Mouse (Mus musculus) hindbrain, embryonic 10.5 days (tissue): ENCODE data around the gene Wdr76. TPM values are rescaled to one million over a fixed set of nuclear protein-coding genes. Genes with fewer than 3 reads are reported as not detected.
A peak's percentile ranks its signal among the peaks of the same experiment; 100 is the strongest.
"Not testable (repeated sequence)": the region's sequence is repeated elsewhere in the genome, so short reads cannot be mapped to it uniquely, and the experiment has no call there.

Experiments used
- DNase-seq: peaks from one replicate; pipeline ENCODE4 v3.0.0-alpha.2; 2017; ENCODE audit warnings: low spot score
- H3K27ac ChIP-seq: fragments of 300-500 bp; sonication (generic); 2 replicates; pipeline ENCODE4 v1.5.1; 2016; ENCODE audit warnings: mild to moderate bottlenecking, moderate library complexity
- H3K27me3 ChIP-seq: fragments of 300-500 bp; sonication (generic); 2 replicates; pipeline ENCODE4 v1.6.1; 2016; ENCODE audit warnings: mild to moderate bottlenecking; ENCODE audit not compliant: poor library complexity, insufficient read depth, severe bottlenecking
- H3K36me3 ChIP-seq: fragments of 300-500 bp; sonication (generic); 2 replicates; pipeline ENCODE4 v1.6.1; 2016; ENCODE audit warnings: mild to moderate bottlenecking, moderate library complexity
- H3K4me1 ChIP-seq: fragments of 300-500 bp; sonication (generic); replicated peaks from 2 replicates; pipeline ENCODE4 v1.6.1; 2016; ENCODE audit warnings: mild to moderate bottlenecking
- H3K4me3 ChIP-seq: fragments of 300-500 bp; sonication (generic); 2 replicates; pipeline ENCODE4 v1.5.1; 2016; ENCODE audit warnings: mild to moderate bottlenecking, moderate library complexity
- H3K9me3 ChIP-seq: fragments of 300-500 bp; sonication (generic); 2 replicates; pipeline ENCODE4 v1.6.1; 2016; ENCODE audit warnings: mild to moderate bottlenecking, moderate library complexity
- WGBS: fragments of 180-500 bp; shearing (Covaris S2); methylation state at CpG from one replicate; pipeline ENCODE4 v1.1.7; 2016; 5-methylcytosine and 5-hydroxymethylcytosine counted together
- polyA plus RNA-seq: library from polyadenylated mRNA; unstranded; fragments of >200 nt; fragmentation: Nextera tagmentation; extraction: Ambion mirVana; gene quantifications from 2 replicates; pipeline ENCODE4 v1.2.1, GENCODE M21; 2016

The Wdr76 gene
- 8.8 and 13.0 TPM in 2 replicates for polyA plus RNA-seq

DNA sequence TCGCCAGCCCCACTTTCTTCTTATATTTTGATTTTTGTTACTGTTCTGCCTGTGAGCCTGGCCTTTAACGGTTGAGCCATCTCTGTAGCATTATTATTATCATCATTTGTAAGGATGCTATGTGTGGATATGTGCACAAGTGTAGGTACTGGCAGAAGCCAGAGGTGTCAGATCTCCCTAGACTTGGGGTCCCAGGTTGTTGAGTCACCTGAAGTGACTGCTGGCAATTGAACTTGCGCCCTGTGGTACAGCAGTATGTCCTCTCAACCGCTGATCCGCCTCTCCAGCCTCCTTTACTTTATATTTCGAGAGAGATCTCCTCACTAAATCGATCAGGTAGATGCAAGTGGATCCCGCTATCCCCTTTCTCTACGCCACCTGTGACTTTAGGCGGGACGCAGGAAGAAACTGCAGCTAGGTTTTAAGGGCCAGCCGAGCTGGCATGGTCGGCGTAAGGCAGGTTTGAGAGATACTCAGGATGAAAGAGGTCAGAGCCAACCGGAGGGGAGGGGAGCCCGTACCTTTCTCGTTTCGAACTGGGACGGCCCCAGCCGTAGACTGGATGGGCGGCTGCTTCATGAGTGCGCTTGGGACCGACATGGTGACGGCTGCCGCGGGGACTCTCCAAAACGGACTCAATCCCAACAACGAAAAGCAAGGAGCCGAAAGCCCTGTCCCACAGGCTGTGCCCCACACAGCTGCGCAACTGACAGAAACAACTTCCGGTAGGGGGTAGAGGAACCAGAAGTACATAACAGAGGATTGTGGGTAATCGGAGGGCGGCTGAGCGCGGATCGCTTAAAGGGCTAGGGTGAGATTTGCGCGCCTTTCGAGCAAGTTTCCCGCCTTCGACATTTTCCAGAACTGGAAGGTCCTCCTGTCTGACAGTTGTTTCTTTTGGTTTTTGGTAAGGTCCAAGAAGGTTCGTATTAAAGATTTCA, at the start of gene Wdr76, which contains the start of gene Mfap1a:
Gene Wdr76 (plus strand): TSS at position 782 of the 941 bp plus-strand sequence.
Gene Mfap1a (minus strand): TSS at position 724 of the 941 bp plus-strand sequence.
- H3K27ac ChIP-seq: peak within 1 kb of the TSS; percentile 81
- H3K27me3 ChIP-seq, H3K9me3 ChIP-seq: not testable (repeated sequence)
- WGBS: 4% methylated on average over 42 of the region's 42 CpGs
- H3K4me3 ChIP-seq: peak within 1 kb of the TSS; percentile 62
- H3K4me1 ChIP-seq: peaks cover 20% of the 10 kb centered on the region
- peak; percentile 86 for DNase-seq
- peaks cover 43% of the 10 kb centered on the region for H3K36me3 ChIP-seq

DNA sequence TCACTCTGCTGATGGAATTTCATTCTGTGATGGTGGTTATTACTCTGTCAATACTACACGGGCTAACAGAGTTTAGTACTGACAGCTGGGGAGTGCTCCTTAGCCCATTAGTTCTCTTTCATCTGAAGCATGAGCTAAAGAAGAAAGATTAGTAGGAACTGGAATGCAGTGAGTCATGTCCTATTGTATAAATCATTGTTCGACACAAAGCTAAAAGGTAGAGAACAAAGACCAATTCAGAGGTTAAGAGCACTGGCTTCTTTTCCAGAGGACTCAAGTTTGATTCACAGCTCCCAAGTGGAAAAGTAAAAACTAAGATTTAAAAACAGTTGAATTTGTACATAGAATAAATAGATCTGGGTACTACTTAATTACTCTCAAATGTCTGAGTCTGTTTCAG, 46.5 kb upstream of the Wdr76 start:
- H3K27me3 ChIP-seq: no peaks in the 10 kb centered on the region
- H3K27ac ChIP-seq: no peak overlapping the region
- H3K4me1 ChIP-seq: peaks cover 15% of the 10 kb centered on the region
- H3K36me3 ChIP-seq: peaks cover 34% of the 10 kb centered on the region
- no peak overlapping the region for H3K4me3 ChIP-seq
- DNase-seq: no peak
- 82% methylated on average over 2 of the region's 2 CpGs for WGBS
- no peaks in the 10 kb centered on the region for H3K9me3 ChIP-seq

DNA sequence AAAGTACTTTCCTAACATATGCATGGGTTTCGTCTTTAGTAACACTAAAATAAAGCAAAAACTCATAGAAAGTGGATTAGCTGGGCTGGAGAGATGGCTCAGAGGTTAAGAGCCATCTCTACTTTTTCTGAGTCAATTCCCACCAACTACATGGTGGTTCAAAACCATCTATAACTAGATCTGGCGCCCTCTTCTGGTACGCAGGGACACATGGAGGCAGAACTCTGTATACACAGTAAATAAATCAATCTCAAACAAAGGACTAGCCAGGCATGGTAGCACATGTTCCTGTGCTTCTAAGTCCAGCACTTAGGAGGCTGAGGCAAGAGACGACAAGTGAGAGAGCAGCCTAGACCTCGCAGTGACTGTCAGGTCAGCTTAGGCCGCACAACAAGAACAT, 37.5 kb upstream of the Wdr76 start:
- not testable (repeated sequence) for H3K9me3 ChIP-seq, H3K4me3 ChIP-seq, DNase-seq, H3K27ac ChIP-seq, H3K4me1 ChIP-seq, H3K27me3 ChIP-seq
- 63% methylated on average over 4 of the region's 6 CpGs for WGBS
- H3K36me3 ChIP-seq: peaks cover 16% of the 10 kb centered on the region

DNA sequence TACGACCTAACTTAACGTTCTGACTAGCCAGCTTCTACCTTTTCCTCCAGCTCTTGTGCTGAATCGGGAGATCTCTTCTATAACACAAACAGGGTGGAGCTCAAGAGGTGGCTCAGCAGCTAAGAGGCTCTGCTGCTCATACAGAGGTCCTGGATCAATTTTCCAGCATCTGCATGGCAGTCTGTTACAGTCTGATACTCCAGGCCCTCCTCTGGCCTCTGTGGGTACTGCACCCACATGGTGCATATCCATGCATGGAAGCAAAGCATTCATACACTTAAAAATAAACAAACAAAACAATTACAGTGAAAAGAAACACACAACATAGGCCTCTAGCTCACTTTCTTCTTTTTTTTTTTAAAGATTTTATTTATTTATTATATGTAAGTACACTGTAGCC, 33.7 kb upstream of the Wdr76 start:
- not testable (repeated sequence) for H3K27me3 ChIP-seq, H3K9me3 ChIP-seq, DNase-seq, H3K27ac ChIP-seq, H3K4me1 ChIP-seq
- Histone ChIP-seq H3K36me3 (peaks cover 16% of the 10 kb centered on the region), H3K4me3 (peak overlapping the region; percentile 66; the same call in 1 of the 2 replicates)
- WGBS: 93% methylated on average over 3 of the region's 3 CpGs

DNA sequence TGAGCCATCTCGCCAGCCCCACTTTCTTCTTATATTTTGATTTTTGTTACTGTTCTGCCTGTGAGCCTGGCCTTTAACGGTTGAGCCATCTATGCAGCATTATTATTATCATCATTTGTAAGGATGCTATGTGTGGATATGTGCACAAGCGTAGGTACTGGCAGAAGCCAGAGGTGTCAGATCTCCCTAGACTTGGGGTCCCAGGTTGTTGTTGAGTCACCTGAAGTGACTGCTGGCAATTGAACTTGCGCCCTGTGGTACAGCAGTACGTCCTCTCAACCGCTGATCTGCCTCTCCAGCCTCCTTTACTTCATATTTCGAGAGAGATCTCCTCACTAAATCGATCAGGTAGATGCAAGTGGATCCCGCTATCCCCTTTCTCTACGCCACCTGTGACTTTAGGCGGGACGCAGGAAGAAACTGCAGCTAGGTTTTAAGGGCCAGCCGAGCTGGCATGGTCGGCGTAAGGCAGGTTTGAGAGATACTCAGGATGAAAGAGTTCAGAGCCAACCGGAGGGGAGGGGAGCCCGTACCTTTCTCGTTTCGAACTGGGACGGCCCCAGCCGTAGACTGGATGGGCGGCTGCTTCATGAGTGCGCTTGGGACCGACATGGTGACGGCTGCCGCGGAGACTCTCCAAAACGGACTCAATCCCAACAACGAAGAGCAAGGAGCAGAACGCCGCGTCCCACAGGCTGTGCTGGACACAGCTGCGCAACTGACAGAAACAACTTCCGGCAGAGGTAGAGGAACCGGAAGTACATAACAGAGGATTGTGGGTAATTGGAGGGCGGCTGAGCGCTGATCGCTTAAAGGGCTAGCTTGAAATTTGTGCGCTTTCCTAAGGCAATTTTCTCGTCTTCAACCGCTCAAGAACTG, 33.0 kb upstream of the Wdr76 start, which contains the start of gene Mfap1b:
Gene Mfap1b (minus strand): TSS at position 767 of the 879 bp plus-strand sequence.
- peaks cover 11% of the 10 kb centered on the region for H3K36me3 ChIP-seq
- H3K9me3 ChIP-seq, H3K4me1 ChIP-seq, H3K27me3 ChIP-seq: not testable (repeated sequence)
- H3K27ac ChIP-seq: peak within 1 kb of the TSS; percentile 77
- H3K4me3 ChIP-seq: peak within 1 kb of the TSS; percentile 66
- 4% methylated on average over 41 of the region's 41 CpGs for WGBS
- peak; percentile 82 for DNase-seq

DNA sequence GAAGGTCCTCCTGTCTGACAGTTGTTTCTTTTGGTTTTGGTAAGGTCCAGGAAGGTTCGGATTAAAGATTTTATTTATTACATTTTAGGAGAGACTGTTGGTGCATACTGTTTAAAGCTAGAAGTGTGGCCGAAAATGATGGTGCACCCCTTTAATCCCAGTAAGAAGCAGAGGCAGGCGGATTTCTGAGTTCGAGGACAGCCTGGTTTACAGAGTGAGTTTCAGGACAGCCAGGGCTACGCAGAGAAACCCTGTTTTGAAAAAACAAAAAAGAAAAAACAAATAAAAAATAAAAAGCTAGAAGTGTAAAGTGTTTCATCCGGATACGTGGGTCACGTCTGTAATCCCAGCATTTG, 32.4 kb upstream of the Wdr76 start:
- Histone ChIP-seq H3K27ac (peak overlapping the region; percentile 77), H3K36me3 (peaks cover 11% of the 10 kb centered on the region), H3K27me3 (no peaks in the 10 kb centered on the region), H3K4me3 (peak overlapping the region; percentile 66), H3K4me1 (peaks cover 7% of the 10 kb centered on the region), H3K9me3 (no peaks in the 10 kb centered on the region)
- DNase-seq: no peak
- 39% methylated on average over 8 of the region's 8 CpGs for WGBS

DNA sequence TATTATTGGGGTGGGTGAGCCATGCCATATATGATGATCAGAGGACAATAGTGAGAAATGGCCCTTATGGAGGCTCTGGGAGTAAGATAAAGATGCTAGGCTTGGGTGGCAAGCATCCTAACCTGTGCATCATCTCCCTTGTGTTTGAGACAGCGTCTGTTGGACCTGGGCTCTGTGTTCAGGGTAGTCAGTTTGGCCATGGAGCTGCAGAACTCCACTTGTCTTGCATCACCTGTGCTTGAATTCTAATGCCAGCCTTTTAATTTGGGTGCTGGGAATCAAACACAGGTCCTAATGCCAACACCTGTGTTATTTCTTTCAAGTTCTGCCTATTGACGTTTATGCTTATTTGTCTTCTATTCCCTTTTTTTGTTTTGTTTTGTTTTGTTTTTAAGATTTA, 31.2 kb upstream of the Wdr76 start:
- H3K27me3 ChIP-seq, H3K27ac ChIP-seq, DNase-seq, H3K9me3 ChIP-seq, H3K4me3 ChIP-seq, H3K4me1 ChIP-seq: not testable (repeated sequence)
- H3K36me3 ChIP-seq: peaks cover 11% of the 10 kb centered on the region
- 92% methylated on average over 2 of the region's 2 CpGs for WGBS

DNA sequence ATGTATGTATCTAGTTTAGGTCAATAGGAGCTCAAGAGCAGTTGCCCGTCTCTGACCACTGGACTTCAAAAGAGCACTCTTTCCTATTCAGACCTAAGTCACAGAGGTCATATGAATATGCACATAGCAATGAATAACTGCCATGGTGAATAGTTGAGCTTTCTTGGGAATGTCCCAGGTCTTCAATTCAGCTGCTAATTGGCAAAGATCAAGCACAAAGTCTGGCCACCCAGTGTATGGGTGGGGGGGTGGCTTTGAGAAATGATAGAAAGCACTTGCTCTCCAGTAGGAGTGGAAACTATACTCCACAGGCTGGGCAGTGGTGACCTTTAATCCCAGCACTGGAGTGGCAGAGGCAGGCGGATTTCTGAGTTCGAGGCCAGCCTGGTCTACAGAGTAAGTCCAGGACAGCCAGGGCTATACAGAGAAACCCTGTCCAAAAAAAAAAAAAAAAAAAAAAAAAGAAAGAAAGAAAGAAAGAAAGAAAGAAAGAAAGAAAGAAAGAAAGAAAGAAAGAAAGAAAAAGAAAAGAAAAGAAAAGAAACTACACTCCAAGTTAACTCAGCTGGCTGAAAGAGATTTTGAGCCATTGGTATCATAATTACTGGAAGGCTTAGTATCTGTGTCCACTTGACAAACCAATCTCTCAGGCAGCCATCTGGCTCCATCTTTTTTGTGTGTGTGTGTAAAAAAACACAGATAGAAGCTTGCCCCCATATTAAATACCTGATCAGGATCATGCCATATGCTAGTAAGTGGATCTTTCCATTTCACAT, 28.8 kb upstream of the Wdr76 start:
- Histone ChIP-seq H3K9me3 (no peaks in the 10 kb centered on the region), H3K27ac (no peak overlapping the region), H3K36me3 (no peaks in the 10 kb centered on the region), H3K4me1 (peaks cover 7% of the 10 kb centered on the region), H3K27me3 (no peaks in the 10 kb centered on the region), H3K4me3 (no peak overlapping the region)
- DNase-seq: no peak
- WGBS: 81% methylated on average over 3 of the region's 3 CpGs

DNA sequence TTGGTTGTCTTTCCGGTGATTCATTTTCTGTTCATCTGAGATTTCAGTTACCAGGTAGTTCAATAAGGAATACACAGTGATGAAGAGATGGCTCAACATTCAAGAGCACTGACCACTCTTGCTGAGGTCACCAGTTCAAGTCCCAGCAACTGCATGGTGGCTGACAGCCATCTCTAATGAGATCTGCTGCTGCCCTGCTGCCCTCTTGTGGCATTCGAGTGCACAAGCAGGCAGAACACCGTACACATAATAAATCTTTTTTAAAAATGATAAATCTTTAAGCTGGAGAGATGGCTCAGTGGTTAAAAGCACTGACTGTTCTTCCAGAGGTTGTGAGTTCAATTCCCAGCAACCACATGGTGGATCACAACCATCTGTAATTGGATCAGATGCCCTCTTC, 26.0 kb upstream of the Wdr76 start:
- no peak for DNase-seq
- no peaks in the 10 kb centered on the region for H3K9me3 ChIP-seq
- WGBS: 56% methylated on average over 3 of the region's 3 CpGs

DNA sequence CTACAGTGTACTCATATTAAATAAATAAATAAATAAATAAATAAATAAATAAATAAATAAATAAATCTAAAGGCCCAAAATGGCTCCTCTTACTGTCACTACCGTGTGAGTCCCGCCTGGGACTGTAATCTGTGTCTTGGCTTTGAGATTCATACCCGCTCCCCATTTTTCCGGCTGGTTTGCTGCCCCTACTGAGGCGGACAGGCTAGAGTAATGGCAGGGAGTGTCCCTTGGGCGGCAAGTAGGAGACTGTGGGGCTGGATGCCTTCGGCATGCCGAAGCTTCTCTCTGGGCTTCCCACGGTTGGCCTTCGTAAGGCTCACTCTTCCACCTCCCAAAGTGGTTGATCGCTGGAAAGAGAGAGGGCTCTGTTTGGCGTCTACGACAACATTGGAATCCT, 25.6 kb upstream of the Wdr76 start:
- H3K4me1 ChIP-seq: peaks cover 12% of the 10 kb centered on the region
- H3K9me3 ChIP-seq, H3K36me3 ChIP-seq, DNase-seq, H3K4me3 ChIP-seq, H3K27ac ChIP-seq, H3K27me3 ChIP-seq: not testable (repeated sequence)
- WGBS: 86% methylated on average over 13 of the region's 13 CpGs

More for the DNA sequence above, 26.0 kb upstream of the Wdr76 start:
- Histone ChIP-seq H3K4me3 (no peak overlapping the region), H3K4me1 (peaks cover 12% of the 10 kb centered on the region), H3K27me3 (no peaks in the 10 kb centered on the region), H3K36me3 (no peaks in the 10 kb centered on the region), H3K27ac (no peak overlapping the region)

DNA sequence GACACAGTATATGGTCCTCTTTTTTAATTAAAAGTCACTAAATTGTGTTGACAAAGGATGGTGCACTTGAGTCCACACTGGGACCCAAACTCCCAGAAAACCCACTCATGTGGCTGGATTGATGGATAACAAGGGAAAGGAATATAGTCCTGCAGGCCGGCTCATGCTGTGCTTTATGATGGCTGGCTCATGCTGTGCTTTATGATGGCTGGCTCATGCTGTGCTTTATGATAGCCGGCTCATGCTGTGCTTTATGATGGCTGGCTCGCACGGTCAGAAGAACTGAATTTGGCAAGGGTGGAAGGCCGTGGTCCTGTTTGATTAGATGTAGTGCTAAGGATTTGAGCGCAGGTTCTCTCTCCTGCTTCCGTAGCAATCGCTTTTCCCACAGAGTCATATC, 22.9 kb upstream of the Wdr76 start:
- no peaks in the 10 kb centered on the region for H3K36me3 ChIP-seq
- peak overlapping the region; percentile 45 for H3K27ac ChIP-seq
- no peaks in the 10 kb centered on the region for H3K9me3 ChIP-seq
- H3K27me3 ChIP-seq: no peaks in the 10 kb centered on the region
- peaks cover 12% of the 10 kb centered on the region for H3K4me1 ChIP-seq
- H3K4me3 ChIP-seq: no peak overlapping the region
- WGBS: 51% methylated on average over 8 of the region's 8 CpGs
- no peak for DNase-seq

DNA sequence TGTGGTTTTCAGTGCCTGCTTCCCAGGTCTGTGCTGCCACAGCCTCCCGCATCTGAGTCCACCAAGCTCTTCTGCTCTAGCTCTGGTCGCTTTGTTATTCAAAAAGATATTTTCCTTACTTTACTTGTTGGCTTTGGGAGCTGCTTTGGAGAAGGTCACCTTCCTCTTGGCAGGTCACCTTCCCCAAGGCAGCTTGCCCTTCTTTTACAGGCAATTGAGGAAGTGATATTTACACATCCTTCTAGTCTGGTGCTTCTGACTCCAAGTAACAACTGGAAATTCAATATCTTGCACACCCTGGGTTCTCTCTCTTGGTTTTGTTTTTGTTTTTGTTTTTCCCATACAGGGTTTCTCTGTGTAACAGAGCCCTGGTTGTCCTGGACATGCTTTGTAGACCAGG, 22.1 kb upstream of the Wdr76 start:
- H3K4me3 ChIP-seq, DNase-seq, H3K27me3 ChIP-seq, H3K36me3 ChIP-seq, H3K27ac ChIP-seq, H3K9me3 ChIP-seq: not testable (repeated sequence)
- peaks cover 12% of the 10 kb centered on the region for H3K4me1 ChIP-seq
- 89% methylated on average over 2 of the region's 2 CpGs for WGBS
